Mouse (Mus musculus) CH12.LX (cell line): Measurements from ENCODE around the gene Zfp663.

Experiments
- BHLHE40 ChIP-seq: IDR thresholded peaks from 2 replicates; pipeline ENCODE4 v1.6.1; 2011; ENCODE audit warnings: mild to moderate bottlenecking, low read depth, low read length, improper control_type of control experiment
- CTCF ChIP-seq, 2 experiments: IDR thresholded peaks in 1 of 2; conservative IDR thresholded peaks in 1 of 2; 2 replicates each; pipeline ENCODE4 v1.5.1; 2011 to 2012; ENCODE audit warnings: low read depth in 2 of 2, low read length in 2 of 2, improper control_type of control experiment in 1 of 2, inconsistent platforms in 1 of 2, mild to moderate bottlenecking in 1 of 2, moderate library complexity in 1 of 2
- ELF1 ChIP-seq: IDR thresholded peaks from 2 replicates; pipeline ENCODE4 v1.6.1; 2014; ENCODE audit warnings: low read depth, mild to moderate bottlenecking, inconsistent platforms, low read length, improper control_type of control experiment
- EP300 ChIP-seq: IDR thresholded peaks from 2 replicates; pipeline ENCODE4 v1.6.1; 2011; ENCODE audit warnings: low read length, improper control_type of control experiment
- NELFE ChIP-seq: IDR thresholded peaks from 2 replicates; pipeline ENCODE4 v1.6.1; 2011; ENCODE audit warnings: low read depth, low read length, improper control_type of control experiment
- POLR2A ChIP-seq: IDR thresholded peaks from 2 replicates; pipeline ENCODE4 v1.6.1; 2011; ENCODE audit warnings: low read depth, mild to moderate bottlenecking, improper control_type of control experiment, low read length
- SIN3A ChIP-seq: IDR thresholded peaks from 2 replicates; pipeline ENCODE4 v1.6.1; 2012; ENCODE audit warnings: low read length, improper control_type of control experiment, inconsistent platforms
- TCF12 ChIP-seq: IDR thresholded peaks from 2 replicates; pipeline ENCODE4 v1.6.1; 2014; ENCODE audit warnings: low read depth, mild to moderate bottlenecking, inconsistent platforms, low read length, improper control_type of control experiment
- ZNF384 ChIP-seq: IDR thresholded peaks from 2 replicates; pipeline ENCODE4 v1.6.1; 2012; ENCODE audit warnings: low read depth, low read length, improper control_type of control experiment, inconsistent platforms

DNA sequence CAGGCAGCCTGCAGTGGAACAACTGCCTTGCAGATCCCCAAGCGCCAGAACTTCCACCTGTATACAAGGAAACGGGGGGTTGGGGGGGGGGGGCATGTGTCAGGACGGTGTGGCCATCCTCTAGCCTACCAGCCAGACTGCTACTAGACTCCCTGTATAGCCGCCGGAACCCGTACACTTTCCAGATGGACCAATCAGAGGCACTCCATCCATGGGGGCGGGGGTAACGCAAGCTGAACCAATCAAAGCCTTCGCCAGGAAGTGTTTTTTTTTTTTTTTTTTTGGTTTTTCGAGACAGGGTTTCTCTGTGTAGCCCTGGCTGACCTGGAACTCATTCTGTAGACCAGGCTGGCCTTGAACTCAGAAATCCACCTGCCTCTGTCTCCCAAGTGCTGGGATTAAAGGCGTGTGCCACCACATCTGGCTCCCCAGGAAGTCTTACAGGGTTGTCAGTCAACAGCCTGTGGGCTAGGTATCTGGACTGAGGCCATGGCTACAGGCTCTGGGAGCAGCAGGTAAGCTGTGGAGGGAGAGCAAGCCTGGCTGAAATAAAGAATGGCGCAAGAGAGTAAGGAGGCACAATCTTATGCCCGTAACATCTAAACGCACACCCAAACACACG, 29.7 kb upstream of the Zfp663 start:
- TF ChIP-seq ZNF384 (no peak; the same call in 1 of the 2 replicates), CTCF (conservative IDR thresholded peaks at IDR 0.05 in 1 of 2, IDR thresholded peaks at IDR 0.05 in 1 of 2; ENCODE audit: low read depth in 2 of 2, low read length in 2 of 2) (no peak), SIN3A (no peak), BHLHE40 (no peak), ELF1 (no peak), EP300 (no peak), TCF12 (no peak), POLR2A (no peak), NELFE (no peak)
